Mouse (Mus musculus) embryonic facial prominence, embryonic 13.5 days (tissue): Measurements from ENCODE around the gene Klk13. TPM values are rescaled to one million over a fixed set of nuclear protein-coding genes. Genes with fewer than 3 reads are reported as not detected.
A peak's percentile ranks its signal among the peaks of the same experiment; 100 is the strongest.

ENCODE experiments used
- ATAC-seq: fragments of 200-750 bp; cut with Nextera tagmentation; 2 replicates; pipeline ENCODE4 v1.8.0; 2017; ENCODE audit warnings: low read depth; ENCODE audit not compliant: insufficient number of reproducible peaks, insufficient read depth, low FRiP score, low TSS enrichment
- H3K27ac ChIP-seq: fragments of 300-500 bp; sonication (generic); 2 replicates; pipeline ENCODE4 v1.5.1; 2015; ENCODE audit warnings: moderate library complexity, mild to moderate bottlenecking, inconsistent platforms
- H3K27me3 ChIP-seq: fragments of 300-500 bp; sonication (generic); 2 replicates; pipeline ENCODE4 v1.6.1; 2015; ENCODE audit warnings: mild to moderate bottlenecking, inconsistent platforms
- H3K36me3 ChIP-seq: fragments of 300-500 bp; sonication (generic); 2 replicates; pipeline ENCODE4 v1.6.1; 2015; ENCODE audit warnings: mild to moderate bottlenecking, inconsistent platforms
- H3K4me1 ChIP-seq: fragments of 300-500 bp; sonication (generic); 2 replicates; pipeline ENCODE4 v1.6.1; 2015; ENCODE audit warnings: inconsistent platforms
- H3K4me2 ChIP-seq: fragments of 300-500 bp; sonication (generic); 2 replicates; pipeline ENCODE4 v1.6.1; 2015; ENCODE audit warnings: moderate library complexity, mild to moderate bottlenecking, inconsistent platforms
- H3K4me3 ChIP-seq: fragments of 300-500 bp; sonication (generic); 2 replicates; pipeline ENCODE4 v1.5.1; 2015; ENCODE audit warnings: mild to moderate bottlenecking, inconsistent platforms
- H3K9ac ChIP-seq: fragments of 300-500 bp; sonication (generic); 2 replicates; pipeline ENCODE4 v1.6.1; 2015; ENCODE audit warnings: mild to moderate bottlenecking, inconsistent platforms
- H3K9me3 ChIP-seq: fragments of 300-500 bp; sonication (generic); 2 replicates; pipeline ENCODE4 v1.6.1; 2016; ENCODE audit warnings: inconsistent platforms
- WGBS: fragments of 180-500 bp; shearing (Covaris S2); methylation state at CpG from one replicate; pipeline ENCODE4 v1.1.7; 2015; ENCODE audit warnings: mixed read lengths; 5-methylcytosine and 5-hydroxymethylcytosine counted together
- polyA plus RNA-seq: library from polyadenylated mRNA; unstranded; fragments of >200 nt; fragmentation: Nextera tagmentation; extraction: Ambion mirVana; gene quantifications from 2 replicates; pipeline ENCODE4 v1.2.1, GENCODE M21; 2015

Gene Klk13
- polyA plus RNA-seq, 1 experiment from 2014 or later, result 2.2 TPM

DNA sequence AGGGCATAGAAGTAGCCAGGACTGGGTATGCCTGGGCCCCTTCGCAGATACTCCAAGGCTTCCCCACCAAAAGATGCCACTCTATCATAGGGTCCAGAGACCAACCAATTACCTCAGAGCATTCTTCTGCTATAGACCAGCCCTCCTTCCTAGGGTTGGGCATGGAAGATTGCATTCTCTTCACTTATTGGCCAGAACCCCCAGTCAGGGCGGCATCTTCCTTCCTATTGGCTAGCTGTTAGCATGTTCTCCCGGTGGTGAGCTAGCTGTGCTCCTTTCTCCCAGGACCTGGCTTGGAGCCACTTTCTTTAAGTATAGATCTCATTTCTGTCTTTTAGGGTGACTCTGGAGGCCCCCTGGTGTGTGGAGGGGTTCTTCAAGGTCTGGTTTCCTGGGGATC is 60.5 kb downstream of the Klk13 start:
- Histone ChIP-seq H3K9me3 (no peaks in the 10 kb centered on the region), H3K9ac (no peak overlapping the region), H3K4me3 (no peak overlapping the region), H3K36me3 (no peaks in the 10 kb centered on the region), H3K27me3 (no peaks in the 10 kb centered on the region), H3K4me2 (no peak overlapping the region), H3K27ac (no peak overlapping the region), H3K4me1 (no peaks in the 10 kb centered on the region)
- WGBS, result 80% methylated on average over 3 of the region's 3 CpGs
- ATAC-seq, result no peak

GRCm38 (mm10) chr7:43774364-43774763 is 62.0 kb downstream of the Klk13 start, which contains the start of gene Klk11:
TSS of gene Klk11 (plus strand) at chr7:43774604.
- no peaks in the 10 kb centered on the region for H3K36me3 ChIP-seq
- H3K9ac ChIP-seq, result no peak within 1 kb of the TSS; the same call in 1 of the 2 replicates
- 88% methylated on average over 5 of the region's 5 CpGs for WGBS
- H3K9me3 ChIP-seq, result no peaks in the 10 kb centered on the region
- H3K4me1 ChIP-seq, result no peaks in the 10 kb centered on the region
- H3K4me2 ChIP-seq, result no peak within 1 kb of the TSS
- ATAC-seq, result no peak
- no peaks in the 10 kb centered on the region for H3K27me3 ChIP-seq
- H3K27ac ChIP-seq, result peak within 1 kb of the TSS; percentile 69
- H3K4me3 ChIP-seq, result no peak within 1 kb of the TSS

DNA sequence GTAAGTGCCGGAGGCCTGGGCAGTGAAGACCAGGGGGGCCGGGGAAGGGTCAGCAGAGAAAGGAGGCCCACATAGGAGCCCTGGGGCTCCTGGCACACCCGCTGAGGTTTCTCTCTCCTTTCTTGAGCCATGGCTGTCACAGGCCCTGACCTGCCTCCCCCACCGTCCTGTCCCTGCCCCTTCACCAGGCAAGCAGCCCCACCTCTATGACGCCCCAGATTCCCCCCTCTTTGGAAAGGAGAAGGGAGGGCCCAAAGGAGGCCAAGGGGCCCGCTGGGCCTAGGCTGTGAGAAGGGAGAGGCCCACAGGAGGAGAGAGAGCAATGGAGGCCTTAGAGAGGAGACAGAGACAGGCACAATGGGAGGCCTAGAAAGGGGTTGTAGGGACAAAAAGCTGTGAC is 62.4 kb downstream of the Klk13 start:
- WGBS, result 41% methylated on average over 6 of the region's 6 CpGs
- H3K36me3 ChIP-seq, result no peaks in the 10 kb centered on the region
- no peaks in the 10 kb centered on the region for H3K27me3 ChIP-seq
- no peak overlapping the region for H3K4me2 ChIP-seq
- H3K27ac ChIP-seq, result peak overlapping the region; percentile 69
- ATAC-seq, result no peak
- no peaks in the 10 kb centered on the region for H3K4me1 ChIP-seq
- H3K4me3 ChIP-seq, result no peak overlapping the region
- no peak overlapping the region; the same call in 1 of the 2 replicates for H3K9ac ChIP-seq
- H3K9me3 ChIP-seq, result no peaks in the 10 kb centered on the region

DNA sequence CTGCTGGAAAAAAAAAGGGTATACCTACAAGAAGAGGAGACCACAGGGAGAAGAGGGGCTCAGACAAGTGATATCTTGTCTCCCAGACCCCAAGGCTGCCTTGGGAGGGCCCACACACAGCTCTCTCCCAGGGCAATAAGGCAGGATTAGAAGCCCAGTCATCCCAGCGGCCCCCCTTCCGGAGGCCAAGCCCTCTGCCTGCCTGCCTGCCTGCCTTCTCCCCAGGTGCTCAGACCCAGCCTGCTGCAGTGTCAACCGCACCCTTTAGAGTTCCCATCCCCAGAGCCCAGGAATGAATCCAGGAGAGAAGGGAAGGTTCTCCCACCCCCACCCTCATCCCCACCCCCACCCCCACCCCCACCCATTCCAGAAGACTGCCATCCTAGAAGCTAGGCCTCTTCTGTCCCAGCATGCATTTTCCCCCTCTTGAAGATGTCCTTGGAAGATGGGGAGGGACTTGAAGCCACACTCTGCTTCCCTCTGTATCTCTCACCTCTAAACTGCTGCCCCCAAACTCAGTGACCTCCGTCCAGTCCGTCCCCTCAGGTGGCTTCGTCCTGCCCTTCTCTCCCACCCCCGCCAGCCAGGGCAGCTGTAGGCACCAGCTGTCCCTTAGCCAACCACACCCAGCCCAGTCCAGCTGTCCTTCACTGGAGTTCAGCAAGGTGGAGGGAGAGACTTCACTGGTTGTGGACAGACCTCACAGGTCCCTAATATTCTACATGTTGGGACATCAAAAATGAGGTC is 63.1 kb downstream of the Klk13 start:
- Histone ChIP-seq H3K4me1 (no peaks in the 10 kb centered on the region), H3K4me2 (no peak overlapping the region), H3K9me3 (no peaks in the 10 kb centered on the region), H3K4me3 (no peak overlapping the region), H3K27me3 (no peaks in the 10 kb centered on the region), H3K27ac (peak overlapping the region; percentile 69), H3K36me3 (no peaks in the 10 kb centered on the region), H3K9ac (no peak overlapping the region)
- 45% methylated on average over 6 of the region's 7 CpGs for WGBS
- ATAC-seq, result no peak

- Histone ChIP-seq H3K27me3 (no peaks in the 10 kb centered on the region), H3K9me3 (no peaks in the 10 kb centered on the region), H3K4me1 (0 out of 2 replicates have a peak, but pooled peaks cover 6% of the 10 kb centered on the region), H3K27ac (no peak overlapping the region), H3K4me3 (no peak overlapping the region), H3K9ac (no peak overlapping the region), H3K4me2 (no peak overlapping the region), H3K36me3 (no peaks in the 10 kb centered on the region)
- WGBS, result 78% methylated on average over 5 of the region's 5 CpGs
- ATAC-seq, result no peak
Observed at GRCm38 (mm10) chr7:43776506-43776905, 64.1 kb downstream of the Klk13 start.

Other genes starting within 250 kb of the Klk13 start
- gene Vsig10l, start 249.4 kb upstream of the Klk13 start, polyA plus RNA-seq, result 4.4 and 5.8 TPM in 2 replicates
- 1.6 and 1.8 TPM in 2 replicates for gene Iglon5, start 222.5 kb upstream of the Klk13 start, polyA plus RNA-seq
- gene 4931406B18Rik, start 206.6 kb upstream of the Klk13 start, polyA plus RNA-seq, result not detected in 2 replicates
- 1.8 and 2.0 TPM in 2 replicates for gene Cd33, start 168.1 kb upstream of the Klk13 start, polyA plus RNA-seq
- 5.1 and 6.6 TPM in 2 replicates for gene Zfp658, start 150.3 kb upstream of the Klk13 start, polyA plus RNA-seq
- gene Zfp719, start 133.0 kb upstream of the Klk13 start, polyA plus RNA-seq, result 13.8 and 14.3 TPM in 2 replicates
- not detected in 2 replicates for gene Zfp819, start 105.4 kb upstream of the Klk13 start, polyA plus RNA-seq
- gene Ceacam18, start 77.9 kb upstream of the Klk13 start, polyA plus RNA-seq, result 0.12 TPM in 1 of 2 replicates, not detected in the other
- gene Siglece, start 52.4 kb upstream of the Klk13 start, polyA plus RNA-seq, result 0.69 and 1.3 TPM in 2 replicates
- gene Ctu1, start 40.6 kb upstream of the Klk13 start, polyA plus RNA-seq, result 14.3 and 14.5 TPM in 2 replicates
- gene Klk14, start 22.1 kb upstream of the Klk13 start, polyA plus RNA-seq, result not detected in 2 replicates
- gene Klk12, start 56.3 kb downstream of the Klk13 start, polyA plus RNA-seq, result 0.25 TPM in 1 of 2 replicates, not detected in the other
- 1.3 and 3.0 TPM in 2 replicates for gene Klk11, start 62.0 kb downstream of the Klk13 start, polyA plus RNA-seq
- gene Klk10, start 68.5 kb downstream of the Klk13 start, polyA plus RNA-seq, result 3.0 and 3.6 TPM in 2 replicates
- 0.46 and 0.83 TPM in 2 replicates for gene Klk9, start 79.3 kb downstream of the Klk13 start, polyA plus RNA-seq
- 23.9 and 25.1 TPM in 2 replicates for gene Klk8, start 85.0 kb downstream of the Klk13 start, polyA plus RNA-seq
- gene Klk7, start 98.7 kb downstream of the Klk13 start, polyA plus RNA-seq, result 0.35 TPM in 1 of 2 replicates, not detected in the other
- not detected in 2 replicates for gene Klk6, start 111.9 kb downstream of the Klk13 start, polyA plus RNA-seq
- 1.1 TPM in 1 of 2 replicates, not detected in the other for gene Klk5, start 129.4 kb downstream of the Klk13 start, polyA plus RNA-seq
- 0.44 TPM in 1 of 2 replicates, not detected in the other for gene Klk4, start 168.6 kb downstream of the Klk13 start, polyA plus RNA-seq
- not detected in 2 replicates for gene Klk15, start 221.2 kb downstream of the Klk13 start, polyA plus RNA-seq
- not detected in 2 replicates for gene Klk1b8, start 238.1 kb downstream of the Klk13 start, polyA plus RNA-seq